Mouse (Mus musculus) brain, adult 2 months (tissue): ENCODE results near the gene 4930519P11Rik.

Experiments
- DNase-seq: peaks from one replicate; pipeline ENCODE4 v3.0.0; 2011; ENCODE audit warnings: low read depth, low spot score

4930519P11Rik gene

GRCm38 (mm10) chr2:154613118-154614115 is at the start of gene 4930519P11Rik, which contains the start of gene Zfp341:
4930519P11Rik (minus strand) TSS chr2:154613437.
Zfp341 (plus strand) TSS chr2:154613297.
- peak; percentile 95 for DNase-seq

- no peak for DNase-seq
Measured at GRCm38 (mm10) chr2:154659531-154660074, 46.4 kb upstream of the 4930519P11Rik start.

DNA sequence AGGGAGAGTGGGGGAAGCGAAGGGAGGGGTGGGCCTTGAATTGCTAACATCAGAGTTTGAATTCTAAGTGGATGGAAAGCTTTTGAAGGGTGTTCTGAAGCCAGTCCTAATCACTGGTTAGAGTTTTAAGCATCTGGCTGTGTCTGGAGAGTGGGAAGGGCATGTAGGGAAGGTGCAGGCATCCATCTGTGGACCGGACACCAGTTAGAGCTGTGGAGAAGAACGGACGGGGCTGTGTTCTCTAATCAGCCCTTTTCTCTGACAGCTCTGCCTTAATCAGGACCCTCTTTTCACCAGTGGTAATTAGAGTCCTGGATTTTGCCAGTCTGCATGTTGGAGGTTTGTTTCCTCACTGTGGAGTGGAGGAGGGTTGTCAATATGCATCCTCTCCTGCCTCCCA is 45.8 kb upstream of the 4930519P11Rik start:
- DNase-seq, result no peak

- DNase-seq, result peak; percentile 54
Measured at GRCm38 (mm10) chr2:154657486-154658237, 44.4 kb upstream of the 4930519P11Rik start.

DNA sequence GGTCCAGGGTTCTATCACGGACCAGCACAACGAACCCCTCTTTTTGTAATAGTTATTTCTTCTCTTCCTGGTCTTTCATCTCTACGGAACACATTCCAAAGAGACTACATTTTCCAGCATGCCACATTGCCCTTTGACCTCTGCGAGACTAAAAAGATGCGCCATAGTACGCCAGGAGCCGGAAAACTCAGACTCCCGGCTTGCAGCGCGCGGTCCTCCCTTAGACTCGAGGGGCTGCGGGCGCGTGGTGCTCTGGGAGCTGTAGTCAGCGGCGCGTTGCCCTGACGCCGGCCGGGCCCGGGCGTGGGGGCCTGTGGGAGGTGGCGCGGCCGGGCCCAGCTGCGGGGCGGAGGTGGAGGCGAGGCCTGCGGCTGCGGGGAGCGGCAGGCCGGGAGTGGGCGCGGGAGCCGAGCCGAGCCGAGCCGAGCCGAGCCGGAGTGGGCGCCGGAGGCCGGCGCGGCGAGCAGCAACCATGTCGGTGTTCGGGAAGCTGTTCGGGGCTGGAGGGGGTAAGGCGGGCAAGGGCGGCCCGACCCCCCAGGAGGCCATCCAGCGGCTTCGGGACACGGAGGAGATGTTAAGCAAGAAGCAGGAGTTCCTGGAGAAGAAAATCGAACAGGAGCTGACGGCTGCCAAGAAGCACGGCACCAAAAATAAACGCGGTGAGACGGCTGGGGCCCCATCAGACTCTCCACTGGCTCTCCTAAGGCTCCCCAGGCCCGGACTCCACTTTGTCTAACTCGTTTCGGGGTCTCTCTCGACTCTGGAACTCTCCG is 43.7 kb upstream of the 4930519P11Rik start:
- peak; percentile 99 for DNase-seq

- DNase-seq, result no peak
Measured at GRCm38 (mm10) chr2:154655878-154656414, 42.7 kb upstream of the 4930519P11Rik start.

DNA sequence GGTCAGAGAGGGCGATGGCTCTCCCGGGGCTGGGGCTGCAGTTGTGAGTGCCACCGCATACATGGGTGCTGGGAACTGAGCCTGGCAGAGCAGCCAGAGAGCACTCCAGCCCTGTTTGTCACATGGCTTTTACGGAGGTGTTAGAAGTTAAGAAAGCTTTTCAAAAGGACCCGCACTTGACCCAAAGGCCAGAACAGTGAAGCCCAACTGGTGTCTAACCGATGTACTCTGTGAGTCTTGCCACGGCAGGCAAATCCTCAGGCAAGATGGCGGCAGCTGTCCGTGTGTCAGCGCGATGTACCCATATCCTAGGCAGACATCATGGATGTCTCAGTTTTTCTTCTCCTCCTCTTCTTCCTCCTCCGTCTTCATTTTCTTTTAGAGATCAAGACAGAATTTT is 41.7 kb upstream of the 4930519P11Rik start:
- no peak for DNase-seq

DNA sequence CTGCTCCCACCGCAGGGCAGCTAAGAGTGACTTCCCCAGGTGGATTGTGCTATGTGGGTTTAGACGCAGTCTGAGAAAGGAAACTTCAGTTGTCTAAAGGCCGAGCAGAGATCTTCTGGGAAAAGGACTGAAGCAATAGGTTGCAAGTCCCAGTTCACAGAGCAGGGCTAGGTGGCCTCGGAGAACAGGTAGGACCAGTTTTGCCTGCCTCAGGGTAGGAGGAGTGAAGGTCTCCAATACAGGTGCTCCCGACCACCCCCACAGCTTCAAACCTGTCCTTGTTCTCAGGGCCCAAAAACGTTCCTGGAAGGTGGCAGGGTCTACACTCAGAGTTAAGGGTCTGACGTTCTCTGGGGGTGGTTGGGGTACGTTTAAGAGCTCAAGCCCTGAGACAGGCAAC is 38.1 kb upstream of the 4930519P11Rik start, which contains the start of gene Chmp4b:
Gene Chmp4b (plus strand): TSS at position 343 of the 400 bp plus-strand sequence.
- DNase-seq, result no peak

GRCm38 (mm10) chr2:154650404-154650803 is 37.2 kb upstream of the 4930519P11Rik start:
- DNase-seq, result no peak

- DNase-seq, result peak; percentile 53
Measured at GRCm38 (mm10) chr2:154648086-154648485, 34.8 kb upstream of the 4930519P11Rik start.

DNA sequence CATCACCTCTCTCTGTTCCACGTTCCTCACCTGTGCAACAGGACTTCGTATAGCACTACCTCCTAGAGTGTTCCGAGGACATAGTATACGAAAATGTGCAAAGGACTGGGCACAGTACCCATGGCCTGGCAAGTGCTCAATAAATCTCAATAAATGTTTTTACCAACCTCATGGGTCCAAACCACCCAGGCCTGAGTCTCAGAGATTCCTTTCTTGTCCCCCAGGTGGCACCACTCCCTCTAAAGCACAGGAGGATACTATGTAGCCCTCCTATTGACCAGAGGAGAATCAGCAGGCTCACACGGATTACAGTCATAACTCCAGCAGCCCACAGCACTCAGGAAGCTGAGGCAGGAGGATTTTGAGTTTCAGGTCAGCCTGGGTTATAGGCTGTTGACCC is 33.4 kb upstream of the 4930519P11Rik start:
- DNase-seq, result peak; percentile 43

- no peak for DNase-seq
Measured at GRCm38 (mm10) chr2:154642712-154643385, 29.6 kb upstream of the 4930519P11Rik start.

GRCm38 (mm10) chr2:154642005-154642459 is 28.8 kb upstream of the 4930519P11Rik start:
- no peak for DNase-seq

- no peak for DNase-seq
Measured at GRCm38 (mm10) chr2:154641176-154641575, 27.9 kb upstream of the 4930519P11Rik start.

GRCm38 (mm10) chr2:154639115-154639514 is 25.9 kb upstream of the 4930519P11Rik start:
- no peak for DNase-seq

DNA sequence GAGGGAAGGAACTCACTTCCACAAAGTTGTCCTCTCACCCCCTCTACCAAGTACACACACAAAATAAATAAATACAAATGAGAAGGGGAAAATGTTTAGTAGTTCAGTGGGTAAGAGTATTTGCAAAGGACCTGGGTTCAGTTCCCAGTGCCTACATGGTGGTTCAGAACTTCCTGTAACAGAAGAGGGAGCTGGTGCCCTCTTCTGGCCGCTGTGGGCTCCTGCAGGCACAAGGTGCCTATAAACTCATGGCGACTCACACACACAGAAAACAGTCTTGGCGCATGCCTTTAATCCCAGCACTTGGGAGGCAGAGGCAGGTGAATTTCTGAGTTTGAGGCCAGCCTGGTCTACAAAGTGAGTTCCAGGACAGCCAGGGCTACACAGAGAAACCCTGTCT is 25.3 kb upstream of the 4930519P11Rik start:
- no peak for DNase-seq

DNA sequence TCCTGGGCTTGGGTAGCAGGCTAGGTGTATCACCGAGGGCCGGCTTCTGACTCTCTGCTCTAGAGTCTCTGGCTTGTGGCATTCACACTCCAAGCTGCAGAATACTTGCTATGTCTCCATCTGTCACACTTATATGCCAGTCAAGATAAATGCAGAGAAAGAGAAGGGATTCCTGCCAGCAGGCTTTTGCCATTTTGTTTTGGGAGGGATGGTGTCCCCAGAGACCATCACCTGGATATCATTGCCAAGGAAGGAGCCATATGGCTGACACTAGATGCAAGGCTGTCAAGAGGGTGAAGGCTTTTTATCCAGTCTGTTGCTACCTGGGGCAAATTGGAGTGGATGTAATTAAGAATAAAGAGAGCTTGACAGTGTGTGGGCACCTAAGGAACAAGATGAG is 22.6 kb upstream of the 4930519P11Rik start:
- DNase-seq, result peak; percentile 46

DNA sequence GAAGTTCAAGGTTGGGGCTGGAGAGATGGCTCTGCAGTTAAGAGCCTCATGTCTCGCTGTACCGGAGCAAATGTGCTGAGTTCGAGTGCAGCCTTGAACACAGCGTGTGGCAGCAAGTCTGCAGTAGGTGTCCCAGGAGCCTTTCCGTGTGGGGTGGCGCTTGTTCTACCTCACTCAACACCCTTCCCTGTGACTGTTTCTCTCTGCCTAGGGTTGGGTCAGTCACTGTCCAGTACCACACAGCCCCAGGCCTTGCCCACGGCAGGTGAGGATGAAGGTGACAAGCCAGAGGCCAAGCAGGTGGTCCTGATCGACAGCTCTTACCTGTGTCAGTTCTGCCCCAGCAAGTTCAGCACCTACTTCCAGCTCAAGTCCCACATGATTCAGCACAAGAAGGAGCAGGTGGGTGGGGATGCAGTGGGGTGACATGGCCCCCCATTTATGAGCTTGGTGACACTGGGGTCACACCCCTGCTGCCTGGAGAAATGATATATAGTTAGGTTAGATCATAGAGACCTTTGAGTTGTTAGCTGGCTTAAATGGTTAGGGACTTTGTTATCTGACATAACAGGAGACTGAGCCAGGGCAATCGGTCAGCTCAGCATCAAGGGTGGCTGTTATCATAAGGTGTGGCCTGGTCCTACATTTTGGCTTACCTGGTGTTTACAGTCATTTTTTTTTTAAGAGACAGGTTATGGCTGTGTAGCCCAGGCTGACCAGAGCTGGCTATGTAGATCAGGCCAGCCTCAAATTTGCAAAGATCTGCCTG is 20.8 kb upstream of the 4930519P11Rik start:
- no peak for DNase-seq

GRCm38 (mm10) chr2:154633039-154633742 is 20.0 kb upstream of the 4930519P11Rik start:
- no peak for DNase-seq
